Mouse (Mus musculus) MEL (cell line): Measurements from ENCODE around the gene Entpd6. TPM values are rescaled to one million over a fixed set of nuclear protein-coding genes. Genes with fewer than 3 reads are reported as not detected.

Experiments
- DNase-seq: peaks from one replicate; pipeline ENCODE4 v3.0.0; 2011; ENCODE audit warnings: low read depth, low spot score
- H3K27ac ChIP-seq: 2 replicates; pipeline ENCODE4 v1.5.1; 2012; ENCODE audit warnings: low read depth, mild to moderate bottlenecking, control low read depth, low read length, moderate library complexity; ENCODE audit not compliant: control insufficient read depth
- H3K27me3 ChIP-seq, 2 experiments: fragments of 150-350 bp in 1 of 2; sonication (generic) in 1 of 2; 2 replicates each; pipeline ENCODE4 v1.6.1; 2012; ENCODE audit warnings: low read length in 2 of 2, mild to moderate bottlenecking in 2 of 2, improper control_type of control experiment in 1 of 2, moderate library complexity in 1 of 2; ENCODE audit not compliant: insufficient read depth in 2 of 2, control insufficient read depth in 1 of 2
- H3K36me3 ChIP-seq, 2 experiments: 2 replicates each; pipeline ENCODE4 v1.6.1; 2012 to 2014; ENCODE audit warnings: low read length in 2 of 2, improper control_type of control experiment in 1 of 2, inconsistent platforms in 1 of 2, mild to moderate bottlenecking in 1 of 2; ENCODE audit not compliant: insufficient read depth in 2 of 2, control insufficient read depth in 1 of 2
- H3K4me1 ChIP-seq, 2 experiments: fragments of 150-350 bp in 1 of 2; sonication (generic) in 1 of 2; 2 replicates each; pipeline ENCODE4 v1.6.1; 2012; ENCODE audit warnings: low read length in 2 of 2, improper control_type of control experiment in 1 of 2, mild to moderate bottlenecking in 1 of 2; ENCODE audit not compliant: insufficient read depth in 2 of 2, control insufficient read depth in 1 of 2
- H3K4me3 ChIP-seq, 2 experiments: fragments of 150-350 bp in 1 of 2; sonication (generic) in 1 of 2; 2 replicates each; pipeline ENCODE4 v1.5.1; 2012; ENCODE audit warnings: low read depth in 2 of 2, low read length in 2 of 2, mild to moderate bottlenecking in 2 of 2, moderate library complexity in 2 of 2, control low read depth in 1 of 2, improper control_type of control experiment in 1 of 2; ENCODE audit not compliant: control insufficient read depth in 1 of 2, insufficient read depth in 1 of 2
- H3K79me2 ChIP-seq: 2 replicates; pipeline ENCODE4 v1.6.1; 2012; ENCODE audit warnings: mild to moderate bottlenecking, low read length, moderate library complexity; ENCODE audit not compliant: control insufficient read depth, poor library complexity, insufficient read depth
- H3K9ac ChIP-seq: 2 replicates; pipeline ENCODE4 v1.6.1; 2012; ENCODE audit warnings: low read depth, mild to moderate bottlenecking, control low read depth, low read length, moderate library complexity; ENCODE audit not compliant: control insufficient read depth, poor library complexity, severe bottlenecking
- H3K9me3 ChIP-seq: fragments of 150-350 bp; sonication (generic); replicated peaks from 2 replicates; pipeline ENCODE4 v1.6.1; 2012; ENCODE audit warnings: mild to moderate bottlenecking, low read length, improper control_type of control experiment, moderate library complexity; ENCODE audit not compliant: insufficient read depth
- BHLHE40 ChIP-seq: IDR thresholded peaks from 2 replicates; pipeline ENCODE4 v1.6.1; 2012; ENCODE audit warnings: low read depth, mild to moderate bottlenecking, inconsistent platforms, low read length, improper control_type of control experiment, borderline replicate concordance
- CHD2 ChIP-seq: IDR thresholded peaks from 2 replicates; pipeline ENCODE4 v1.6.1; 2011; ENCODE audit warnings: low read length, improper control_type of control experiment
- EP300 ChIP-seq, 2 experiments: IDR thresholded peaks; 2 replicates each; pipeline ENCODE4 v1.6.1; 2011; ENCODE audit warnings: improper control_type of control experiment in 2 of 2, low read length in 2 of 2, low read depth in 1 of 2, mild to moderate bottlenecking in 1 of 2
- MAX ChIP-seq: IDR thresholded peaks from 2 replicates; pipeline ENCODE4 v1.6.1; 2011; ENCODE audit warnings: low read length, improper control_type of control experiment
- MAZ ChIP-seq: IDR thresholded peaks from 2 replicates; pipeline ENCODE4 v1.6.1; 2012; ENCODE audit warnings: low read depth, mild to moderate bottlenecking, inconsistent platforms, low read length, improper control_type of control experiment
- NRF1 ChIP-seq: IDR thresholded peaks from 2 replicates; pipeline ENCODE4 v1.6.1; 2014; ENCODE audit warnings: low read depth, mild to moderate bottlenecking, inconsistent platforms, low read length, improper control_type of control experiment, moderate library complexity; ENCODE audit not compliant: poor library complexity, insufficient read depth, severe bottlenecking
- POLR2AphosphoS5 ChIP-seq: IDR thresholded peaks from 2 replicates; pipeline ENCODE4 v1.6.1; 2012; ENCODE audit warnings: low read depth, borderline replicate concordance, mild to moderate bottlenecking, inconsistent platforms, low read length, moderate library complexity, mixed read lengths
- UBTF ChIP-seq: IDR thresholded peaks from 2 replicates; pipeline ENCODE4 v1.6.1; 2012; ENCODE audit warnings: low read depth, mild to moderate bottlenecking, inconsistent platforms, low read length, improper control_type of control experiment, moderate library complexity, borderline replicate concordance; ENCODE audit not compliant: insufficient read depth
- USF1 ChIP-seq: IDR thresholded peaks from 2 replicates; pipeline ENCODE4 v1.6.1; 2014; ENCODE audit warnings: low read depth, mild to moderate bottlenecking, inconsistent platforms, low read length, improper control_type of control experiment, moderate library complexity
- ZC3H11A ChIP-seq: IDR thresholded peaks from 2 replicates; pipeline ENCODE4 v1.6.1; 2012; ENCODE audit warnings: low read depth, mild to moderate bottlenecking, inconsistent platforms, low read length, improper control_type of control experiment
- ZMIZ1 ChIP-seq: IDR thresholded peaks from 2 replicates; pipeline ENCODE4 v1.6.1; 2012; ENCODE audit warnings: low read depth, mild to moderate bottlenecking, inconsistent platforms, low read length, improper control_type of control experiment, moderate library complexity
- ZNF384 ChIP-seq: IDR thresholded peaks from 2 replicates; pipeline ENCODE4 v1.6.1; 2012; ENCODE audit warnings: low read depth, mild to moderate bottlenecking, inconsistent platforms, low read length, improper control_type of control experiment
- polyA plus RNA-seq, 2 experiments: library from polyadenylated mRNA; stranded (reverse) in 1 of 2; unstranded in 1 of 2; fragments of >175 nt in 1 of 2; fragments of >200 nt in 1 of 2; gene quantifications; 2 replicates each; pipeline versions ENCODE4 v1.2.1 to v1.2.4; 2012; ENCODE audit warnings: low replicate concordance in 2 of 2, low read depth in 1 of 2; ENCODE audit not compliant: insufficient read length in 2 of 2, insufficient read depth in 1 of 2, missing spikeins in 1 of 2
- total RNA-seq: library from RNA; depleted of rRNA; stranded (reverse); fragments of 300-350 nt; gene quantifications from 2 replicates; pipeline ENCODE4 v1.2.3, GENCODE M21; 2012

Entpd6 gene
- total and polyA plus RNA-seq, 3 experiments = 47.9 to 48.2 TPM; not detected in 1

DNA sequence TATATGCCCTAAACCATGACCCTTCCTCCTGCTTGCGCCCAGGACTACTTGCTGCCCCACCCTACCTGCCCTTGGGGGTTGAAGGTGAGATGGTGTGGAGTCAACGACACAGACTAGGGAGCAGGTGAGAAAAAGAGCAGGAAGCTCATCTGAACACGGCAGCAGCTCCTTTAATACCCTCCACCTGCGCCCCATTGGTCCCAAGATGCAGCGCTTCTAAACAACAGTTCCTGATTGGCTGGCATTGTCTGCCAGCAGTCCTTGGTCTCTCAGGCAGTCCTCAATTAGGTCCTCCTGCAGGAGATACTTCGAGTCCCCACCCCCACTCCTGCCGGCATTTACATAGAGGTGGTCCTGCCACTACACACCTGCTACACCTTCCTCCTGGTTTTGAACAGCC, 3.8 kb upstream of the Entpd6 start:
- TF ChIP-seq USF1 = no peak
- TF ChIP-seq NRF1 = no peak
- TF ChIP-seq UBTF = no peak
- no peak for TF ChIP-seq POLR2AphosphoS5
- TF ChIP-seq MAZ = no peak
- no peak for TF ChIP-seq BHLHE40
- TF ChIP-seq EP300 (IDR thresholded peaks at IDR 0.05; ENCODE audit: low read depth in 1 of 2, low read length in 2 of 2) = no peak
- no peak overlapping the region for H3K27ac ChIP-seq
- no peak for DNase-seq

DNA sequence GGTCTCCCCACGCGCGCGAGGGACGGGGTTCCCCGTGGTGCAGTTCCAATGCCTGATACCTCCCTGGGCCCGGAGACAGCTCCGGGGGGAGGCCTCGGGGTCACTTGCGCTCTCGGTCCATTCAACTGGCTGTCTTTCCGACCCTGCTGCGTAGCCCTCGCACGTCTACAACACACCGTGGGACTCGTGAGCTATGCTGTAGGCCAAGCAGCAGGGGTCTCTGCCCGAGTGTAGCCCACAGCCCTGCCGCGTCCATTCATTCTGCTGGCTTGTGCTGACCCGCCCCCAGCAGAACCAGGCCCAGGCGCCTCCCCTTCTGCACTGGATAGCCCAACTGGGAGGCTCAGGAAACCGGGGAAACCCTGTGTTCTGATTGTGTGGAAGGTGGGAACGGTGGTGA, 441 bp downstream of the Entpd6 start:
- peaks cover 0 to 3% of the 10 kb centered on the region in 2 experiments; a peak in 2 of 4 replicates for H3K4me1 ChIP-seq
- H3K27me3 ChIP-seq = no peaks in the 10 kb centered on the region; a peak in 1 of 4 replicates
- peak overlapping the region; percentile 76 for H3K9ac ChIP-seq
- DNase-seq = no peak
- H3K27ac ChIP-seq = peak overlapping the region; percentile 0; the same call in 1 of the 2 replicates
- H3K79me2 ChIP-seq = peaks cover 5% of the 10 kb centered on the region
- H3K9me3 ChIP-seq = no peaks in the 10 kb centered on the region
- TF ChIP-seq ZMIZ1 = no peak
- TF ChIP-seq ZNF384 = no peak
- TF ChIP-seq CHD2 = no peak
- TF ChIP-seq ZC3H11A = no peak
- TF ChIP-seq MAX = no peak
- no peak for TF ChIP-seq NRF1
- H3K4me3 ChIP-seq = peak overlapping the region; percentile 68 to 70
- H3K36me3 ChIP-seq = peaks cover 0 to 3% of the 10 kb centered on the region in 2 experiments; a peak in 1 of 4 replicates

More for the DNA sequence above, 3.8 kb upstream of the Entpd6 start:
- Histone ChIP-seq H3K9ac (no peak overlapping the region), H3K9me3 (no peaks in the 10 kb centered on the region), H3K4me1 (no peaks in the 10 kb centered on the region; a peak in 1 of 4 replicates), H3K27me3 (peaks cover 0 to 1% of the 10 kb centered on the region in 2 experiments; a peak in 1 of 4 replicates), H3K36me3 (peaks cover 0 to 3% of the 10 kb centered on the region in 2 experiments; a peak in 1 of 4 replicates), H3K4me3 (no peak overlapping the region), H3K79me2 (peaks cover 5% of the 10 kb centered on the region)
